Mouse (Mus musculus) adrenal gland, adult (tissue): ENCODE data around the gene Pbxip1.

Experiments
- DNase-seq, 2 experiments: peaks; one replicate each; pipeline ENCODE4 v3.0.0; 2022 to 2023; ENCODE audit warnings: low spot score in 1 of 2; ENCODE audit not compliant: inconsistent age in 2 of 2

The Pbxip1 gene

GRCm38 (mm10) chr3:89430171-89431159, 6.0 kb upstream of the Pbxip1 start, which contains the start of gene Pygo2:
Pygo2 (plus strand) TSS chr3:89430214.
- peak; percentile 99 for DNase-seq

DNA sequence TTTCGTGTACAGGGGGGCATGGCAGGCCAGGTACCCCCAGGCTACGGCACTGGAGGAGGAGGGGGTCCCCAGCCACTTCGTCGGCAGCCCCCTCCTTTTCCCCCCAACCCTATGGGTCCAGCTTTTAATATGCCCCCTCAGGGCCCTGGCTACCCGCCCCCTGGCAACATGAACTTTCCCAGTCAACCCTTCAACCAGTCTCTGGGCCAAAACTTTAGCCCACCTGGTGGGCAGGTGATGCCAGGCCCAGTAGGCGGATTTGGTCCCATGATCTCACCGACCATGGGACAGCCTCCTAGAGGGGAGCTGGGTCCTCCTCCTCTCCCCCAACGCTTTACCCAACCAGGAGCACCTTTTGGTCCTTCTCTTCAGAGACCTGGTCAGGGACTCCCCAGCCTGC, 3.9 kb upstream of the Pbxip1 start:
- no peak for DNase-seq

- DNase-seq, result no peak
Observed at GRCm38 (mm10) chr3:89434532-89434931, 2.0 kb upstream of the Pbxip1 start.

DNA sequence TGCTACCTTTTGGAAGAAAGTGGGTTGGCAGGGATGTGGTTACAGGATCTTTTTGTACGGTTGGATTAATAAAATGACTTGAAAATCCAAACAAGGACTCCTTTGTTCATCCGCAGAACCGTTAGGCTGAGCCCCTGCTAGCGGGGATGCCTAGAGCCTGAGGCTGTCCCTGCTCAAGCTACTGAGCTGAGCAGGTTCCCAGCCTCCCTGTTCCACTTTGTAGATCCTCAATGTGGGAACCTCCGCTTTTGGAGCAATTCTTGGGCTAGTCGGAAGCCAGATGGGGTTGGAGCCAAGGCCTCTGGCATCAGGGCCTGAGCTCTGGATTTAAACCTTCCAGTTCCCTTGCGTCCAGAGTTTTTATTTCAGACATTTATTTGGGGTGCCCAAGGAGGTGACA, 1.5 kb upstream of the Pbxip1 start:
- DNase-seq, result no peak

GRCm38 (mm10) chr3:89437269-89437668, 763 bp downstream of the Pbxip1 start:
- DNase-seq, result peak in 1 of 2 experiments; percentile 73

DNA sequence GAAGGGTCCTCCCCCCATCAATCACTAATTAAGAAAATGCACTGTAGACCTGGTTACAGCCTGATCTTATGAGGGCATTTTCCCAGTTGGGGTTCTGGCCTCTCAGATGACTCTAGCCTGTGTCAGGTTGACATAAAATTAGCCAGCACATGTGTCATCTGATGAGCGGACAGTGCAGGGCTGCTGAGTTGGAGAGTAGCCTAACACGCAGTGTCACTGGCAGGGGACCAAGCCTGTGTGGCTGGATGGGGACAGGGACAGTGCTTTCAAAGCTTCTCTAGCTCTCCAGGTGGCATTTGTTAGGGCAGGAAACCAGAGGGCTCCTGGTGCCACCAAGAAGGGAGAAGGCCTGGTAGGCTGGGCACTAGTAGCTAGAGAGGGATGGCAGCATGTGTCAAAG, 4.2 kb downstream of the Pbxip1 start:
- DNase-seq, result peak in 1 of 2 experiments; percentile 62

GRCm38 (mm10) chr3:89448720-89449537, 12.4 kb downstream of the Pbxip1 start:
- DNase-seq, result peak; percentile 73 to 89

DNA sequence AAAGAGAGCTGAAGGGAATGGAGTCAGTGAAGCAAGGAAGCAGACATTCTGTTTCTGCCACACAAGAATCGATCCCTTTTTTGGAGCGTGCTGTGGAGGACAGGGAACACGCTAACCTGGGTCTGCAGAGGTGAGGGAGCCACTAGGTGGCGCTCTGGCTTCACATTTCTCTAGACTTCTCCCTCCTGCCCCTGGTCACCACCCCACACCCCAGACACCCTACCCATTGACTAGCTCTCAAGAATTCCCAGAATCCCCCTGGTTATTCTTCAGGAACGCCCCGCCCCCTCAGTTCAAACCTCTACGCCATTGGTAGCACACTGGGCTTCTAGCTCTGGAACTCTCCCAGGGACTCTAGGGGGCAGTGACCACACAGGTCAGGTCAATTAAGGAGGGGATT, 13.0 kb downstream of the Pbxip1 start:
- peak; percentile 78 to 91 for DNase-seq

GRCm38 (mm10) chr3:89451916-89452315, 15.4 kb downstream of the Pbxip1 start:
- DNase-seq, result no peak

- DNase-seq, result peak in 1 of 2 experiments; percentile 28
Observed at GRCm38 (mm10) chr3:89454401-89455177, 18.1 kb downstream of the Pbxip1 start, which contains the start of gene Pmvk. Pmvk (plus strand) TSS chr3:89454541.

DNA sequence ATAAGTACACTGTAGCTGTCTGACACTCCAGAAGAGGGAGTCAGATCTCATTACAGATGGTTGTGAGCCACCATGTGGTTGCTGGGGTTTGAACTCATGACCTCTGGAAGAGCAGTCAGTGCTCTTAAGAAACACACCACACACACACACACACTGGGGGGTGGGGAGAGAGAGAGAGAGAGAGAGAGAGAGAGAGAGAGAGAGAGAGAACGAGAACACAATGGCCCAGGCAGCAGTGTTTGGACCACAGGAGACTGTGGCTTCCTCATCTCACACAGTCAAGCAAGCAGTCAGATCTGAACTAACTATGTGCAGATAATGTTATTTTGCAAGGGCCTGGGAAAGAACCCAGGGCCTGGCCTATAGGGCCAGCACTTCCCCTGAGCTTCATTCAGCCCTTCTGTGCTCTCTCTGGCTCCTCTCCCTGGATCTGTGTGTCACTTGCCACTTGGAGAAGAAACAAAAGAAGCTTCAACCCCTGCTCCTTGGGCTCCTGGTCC, 19.3 kb downstream of the Pbxip1 start:
- no peak for DNase-seq

- DNase-seq, result peak; percentile 67 to 87
Observed at GRCm38 (mm10) chr3:89456726-89457665, 20.5 kb downstream of the Pbxip1 start.

GRCm38 (mm10) chr3:89458372-89458964, 22.0 kb downstream of the Pbxip1 start:
- peak in 1 of 2 experiments; percentile 50 for DNase-seq

DNA sequence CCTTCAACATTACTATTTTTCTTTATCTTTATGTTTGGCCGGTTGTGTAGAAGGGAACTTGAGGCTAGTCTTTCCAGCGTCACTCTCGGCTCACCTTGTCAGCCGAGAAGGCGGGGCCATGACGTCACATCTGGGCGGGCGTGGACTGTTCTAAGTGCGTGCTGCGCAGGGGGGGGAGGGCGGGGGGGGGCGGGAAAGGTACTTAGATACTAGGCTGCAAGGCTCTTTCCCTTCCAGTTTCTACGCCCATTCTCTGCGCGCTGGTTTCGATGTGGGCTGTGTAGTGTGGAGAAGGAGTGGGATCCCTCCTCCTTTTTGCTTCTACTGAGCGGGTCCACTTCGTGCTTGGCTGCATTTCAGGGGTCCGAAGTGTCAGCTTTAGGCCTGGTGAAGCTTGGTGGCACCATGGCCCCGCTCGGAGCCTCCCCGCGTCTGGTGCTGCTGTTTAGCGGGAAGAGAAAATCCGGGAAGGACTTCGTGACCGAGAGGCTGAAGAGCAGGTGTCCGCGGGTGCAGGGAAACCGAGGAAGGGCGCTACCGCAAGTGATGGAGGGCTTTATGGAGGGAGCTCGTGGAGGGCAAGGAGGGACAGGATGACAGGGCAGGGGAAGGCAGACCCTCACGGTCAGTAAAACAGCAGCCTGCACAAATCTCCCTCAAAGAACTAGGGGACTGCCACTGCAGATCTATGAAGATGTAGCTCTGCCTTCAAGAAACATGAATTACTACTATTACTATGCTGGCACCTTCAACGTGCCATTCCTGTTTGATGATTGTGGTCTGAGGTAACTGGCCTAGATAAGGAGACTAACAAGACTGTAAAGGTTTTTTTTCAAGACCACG, 22.7 kb downstream of the Pbxip1 start:
- DNase-seq, result peak; percentile 92 to 97

DNA sequence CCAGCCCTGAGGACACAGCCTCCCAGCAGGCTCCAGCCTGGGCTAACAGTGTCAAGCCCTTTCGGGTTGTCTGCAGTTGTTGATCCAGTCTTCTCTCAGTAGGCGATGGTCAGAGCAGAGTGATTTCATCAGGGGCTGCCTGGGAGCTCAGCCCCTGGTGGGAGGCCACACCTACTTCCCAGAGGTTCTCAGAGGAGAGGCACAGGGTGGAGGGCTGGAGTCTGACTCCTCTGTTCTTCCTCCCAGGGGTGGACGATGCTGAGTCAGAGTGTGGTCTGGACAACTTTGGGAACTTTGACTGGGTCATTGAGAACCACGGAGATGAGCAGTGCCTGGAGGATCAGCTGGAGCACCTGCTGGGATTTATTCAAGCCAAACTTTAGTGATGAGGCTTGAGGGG, 31.8 kb downstream of the Pbxip1 start:
- no peak for DNase-seq

DNA sequence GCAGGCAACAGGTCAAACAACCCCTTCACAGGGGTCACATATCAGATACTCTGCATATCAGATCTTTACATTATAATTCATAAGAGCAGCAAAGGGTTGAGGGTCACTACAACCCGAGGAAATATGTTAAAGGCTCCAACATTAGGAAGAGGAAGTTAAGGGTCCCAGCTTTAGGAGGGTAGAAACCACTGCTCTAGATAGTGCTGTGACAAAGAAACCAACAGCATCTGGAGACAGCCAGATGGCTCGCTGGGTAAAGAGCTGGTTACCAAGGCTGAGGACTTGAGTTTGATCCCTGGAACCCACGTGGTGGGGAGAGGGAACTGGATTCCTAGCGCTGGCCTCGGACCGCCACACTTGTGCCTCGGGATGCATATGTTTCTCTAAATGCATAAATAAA, 35.8 kb downstream of the Pbxip1 start:
- no peak for DNase-seq

DNA sequence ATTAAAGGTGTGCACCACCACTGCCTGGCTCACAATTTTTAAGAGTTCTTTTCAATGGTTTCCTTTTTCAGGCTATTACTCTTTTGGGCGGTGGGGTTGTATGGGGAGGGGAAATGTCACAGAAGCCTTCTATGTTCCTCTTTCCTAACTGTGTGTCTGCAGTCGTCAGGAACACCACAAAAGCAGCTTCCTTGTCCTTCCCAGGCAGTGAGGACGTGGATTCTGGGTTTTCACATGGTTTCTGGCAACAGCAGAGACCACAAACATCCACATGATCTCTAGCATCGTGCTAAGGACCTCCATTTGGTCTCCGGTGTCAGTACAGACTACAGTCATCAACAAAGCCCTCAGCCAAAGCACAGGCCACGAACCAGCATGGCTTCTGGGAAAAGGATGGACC, 37.3 kb downstream of the Pbxip1 start:
- no peak for DNase-seq

GRCm38 (mm10) chr3:89479055-89479454, 42.5 kb downstream of the Pbxip1 start:
- no peak for DNase-seq
